Mouse (Mus musculus): ENCODE results near the gene Itgb4. TPM values are rescaled to one million over a fixed set of nuclear protein-coding genes. Genes with fewer than 3 reads are reported as not detected.

Gene Itgb4
- total and polyA plus RNA-seq, 3 experiments: 0.69 to 0.85 TPM; not detected in 1

DNA sequence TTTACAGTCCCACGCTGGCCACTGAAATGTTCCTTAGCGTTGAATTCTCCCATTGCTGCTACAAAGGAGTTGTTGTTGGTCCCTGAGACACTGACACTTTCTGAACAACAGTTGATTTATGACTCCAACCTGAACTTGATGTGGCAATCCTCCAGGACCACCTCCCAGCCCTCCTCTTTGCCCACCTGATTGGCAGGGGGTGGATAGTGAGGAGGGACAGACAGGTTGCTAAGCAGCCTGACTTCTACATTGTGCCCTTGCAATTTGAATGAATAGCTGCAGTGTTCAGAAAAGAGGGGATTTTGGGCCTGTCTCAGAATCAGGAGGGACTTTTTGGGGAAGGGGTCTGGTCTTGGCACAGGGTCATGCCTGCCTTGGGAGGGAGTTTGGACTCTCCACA lies 23.8 kb upstream of the Itgb4 start:
- no peak overlapping the region for H3K27ac ChIP-seq (ENCODE audit: control insufficient read depth, low read depth, low read length)
- H3K36me3 ChIP-seq (ENCODE audit: control insufficient read depth in 1 of 2, insufficient read depth in 2 of 2, low read length in 2 of 2): peaks cover 0 to 7% of the 10 kb centered on the region in 2 experiments; a peak in 2 of 4 replicates
- DNase-seq (ENCODE audit: low read depth, low spot score): no peak
- no peaks in the 10 kb centered on the region for H3K79me2 ChIP-seq (ENCODE audit: control insufficient read depth, insufficient read depth, low read length, poor library complexity)
- H3K9me3 ChIP-seq (replicated peaks; ENCODE audit: insufficient read depth, low read length): no peaks in the 10 kb centered on the region
- no peak for TF ChIP-seq TCF12 (IDR thresholded peaks at IDR 0.05; ENCODE audit: low read depth, low read length)
- no peak for TF ChIP-seq SMC3 (IDR thresholded peaks at IDR 0.05; ENCODE audit: low read depth, low read length)
- no peak for TF ChIP-seq NELFE (IDR thresholded peaks at IDR 0.05; ENCODE audit: low read depth, low read length)
- no peak for TF ChIP-seq GABPA (IDR thresholded peaks at IDR 0.05; ENCODE audit: low read depth, low read length)
- no peak for TF ChIP-seq ZMIZ1 (IDR thresholded peaks at IDR 0.05; ENCODE audit: low read depth, low read length)
- no peak for TF ChIP-seq KAT2A (conservative IDR thresholded peaks at IDR 0.05; ENCODE audit: low read depth, low read length)
- no peak for TF ChIP-seq E2F4 (IDR thresholded peaks at IDR 0.05; ENCODE audit: borderline replicate concordance, low read depth, low read length)
- no peak for TF ChIP-seq POLR2AphosphoS5 (IDR thresholded peaks at IDR 0.05; ENCODE audit: borderline replicate concordance, low read depth, low read length)
- no peak for TF ChIP-seq JUND (IDR thresholded peaks at IDR 0.05; ENCODE audit: low read depth, low read length)
- TF ChIP-seq USF1 (IDR thresholded peaks at IDR 0.05; ENCODE audit: low read depth, low read length): no peak
- TF ChIP-seq CHD1 (IDR thresholded peaks at IDR 0.05; ENCODE audit: low read depth, low read length): no peak
- H3K27me3 ChIP-seq (ENCODE audit: control insufficient read depth in 1 of 2, insufficient read depth in 2 of 2, low read length in 2 of 2): no peaks in the 10 kb centered on the region
- no peak overlapping the region for H3K4me3 ChIP-seq (ENCODE audit: control insufficient read depth in 1 of 2, insufficient read depth in 1 of 2, low read depth in 2 of 2, low read length in 2 of 2)
- no peak overlapping the region for H3K9ac ChIP-seq (ENCODE audit: control insufficient read depth, low read depth, low read length, poor library complexity, severe bottlenecking)
- H3K4me1 ChIP-seq (ENCODE audit: control insufficient read depth in 1 of 2, insufficient read depth in 2 of 2, low read length in 2 of 2): no peaks in the 10 kb centered on the region

DNA sequence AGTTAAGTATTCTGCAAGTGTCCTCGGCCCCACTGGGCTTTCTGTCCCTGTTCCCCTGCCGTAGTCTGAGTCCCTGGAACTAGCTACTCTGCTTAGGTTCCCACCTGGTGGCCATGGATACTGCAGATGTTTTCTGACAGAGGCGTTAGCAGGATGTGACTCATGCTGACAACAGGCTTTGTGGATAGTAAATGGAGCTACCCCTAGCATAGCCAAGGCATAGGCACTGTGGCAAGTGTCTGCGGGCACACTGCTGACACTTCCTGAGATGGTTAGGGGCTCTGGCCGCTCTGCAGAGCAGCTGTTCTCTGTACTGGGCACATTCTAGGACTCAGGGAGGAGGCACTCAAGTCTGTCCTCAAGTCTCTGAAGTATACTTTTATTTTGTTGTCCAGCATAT lies 19.8 kb upstream of the Itgb4 start:
- Histone ChIP-seq H3K4me1 (ENCODE audit: control insufficient read depth in 1 of 2, insufficient read depth in 2 of 2, low read length in 2 of 2) (no peaks in the 10 kb centered on the region), H3K36me3 (ENCODE audit: control insufficient read depth in 1 of 2, insufficient read depth in 2 of 2, low read length in 2 of 2) (peaks cover 0 to 11% of the 10 kb centered on the region in 2 experiments; a peak in 2 of 4 replicates), H3K27ac (ENCODE audit: control insufficient read depth, low read depth, low read length) (no peak overlapping the region), H3K27me3 (ENCODE audit: control insufficient read depth in 1 of 2, insufficient read depth in 2 of 2, low read length in 2 of 2) (no peaks in the 10 kb centered on the region), H3K79me2 (ENCODE audit: control insufficient read depth, insufficient read depth, low read length, poor library complexity) (no peaks in the 10 kb centered on the region), H3K4me3 (ENCODE audit: control insufficient read depth in 1 of 2, insufficient read depth in 1 of 2, low read depth in 2 of 2, low read length in 2 of 2) (no peak overlapping the region), H3K9me3 (replicated peaks; ENCODE audit: insufficient read depth, low read length) (no peaks in the 10 kb centered on the region), H3K9ac (ENCODE audit: control insufficient read depth, low read depth, low read length, poor library complexity, severe bottlenecking) (no peak overlapping the region)
- DNase-seq (ENCODE audit: low read depth, low spot score): no peak
- no peak for TF ChIP-seq POLR2A (IDR thresholded peaks at IDR 0.05; ENCODE audit: control insufficient read depth in 1 of 2, insufficient read depth in 1 of 2, low read depth in 1 of 2, low read length in 2 of 2, poor library complexity in 1 of 2)
- no peak for TF ChIP-seq MEF2A (IDR thresholded peaks at IDR 0.05; ENCODE audit: extremely low read depth, insufficient replicate concordance, low read depth, low read length, poor library complexity, severe bottlenecking)
- no peak for TF ChIP-seq CHD2 (IDR thresholded peaks at IDR 0.05; ENCODE audit: low read length)
- TF ChIP-seq SIN3A (IDR thresholded peaks at IDR 0.05; ENCODE audit: low read length): no peak
- no peak for TF ChIP-seq ETS1 (IDR thresholded peaks at IDR 0.05; ENCODE audit: low read depth, low read length)
- TF ChIP-seq SMC3 (IDR thresholded peaks at IDR 0.05; ENCODE audit: low read depth, low read length): no peak
- TF ChIP-seq EP300 (IDR thresholded peaks at IDR 0.05; ENCODE audit: low read depth in 1 of 2, low read length in 2 of 2): no peak
- no peak for TF ChIP-seq RCOR1 (IDR thresholded peaks at IDR 0.05; ENCODE audit: low read depth, low read length)
- no peak for TF ChIP-seq MYC (IDR thresholded peaks at IDR 0.05; ENCODE audit: low read depth, low read length)
- TF ChIP-seq UBTF (IDR thresholded peaks at IDR 0.05; ENCODE audit: borderline replicate concordance, insufficient read depth, low read depth, low read length): no peak
- TF ChIP-seq MYB (IDR thresholded peaks at IDR 0.05; ENCODE audit: low read depth, low read length): no peak

Data from MEL (cell line).